Mouse (Mus musculus): ENCODE results near the gene Trim63.

Gene Trim63

DNA sequence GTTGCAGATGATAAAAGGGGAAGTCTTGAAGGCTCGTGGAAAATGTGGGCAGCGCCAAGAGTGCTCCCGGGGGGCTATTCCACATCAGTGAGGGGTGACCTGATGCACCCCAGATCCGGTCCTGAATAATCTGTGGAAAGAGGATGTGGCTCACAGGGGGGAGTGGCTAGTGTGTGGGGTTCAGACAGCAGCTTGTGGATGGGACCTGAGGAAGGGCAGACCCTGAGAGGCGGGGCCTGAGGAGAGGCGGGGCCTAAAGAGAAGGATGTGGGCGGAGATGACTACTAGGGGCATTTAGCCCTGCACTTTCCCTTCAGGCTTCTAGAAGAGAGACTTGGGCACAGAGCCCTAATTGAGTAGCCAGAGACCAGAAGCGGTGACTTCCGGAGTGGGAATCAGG, 47.7 kb downstream of the Trim63 start:
- peak; percentile 53 for DNase-seq (ENCODE audit: low read depth, low spot score)

DNA sequence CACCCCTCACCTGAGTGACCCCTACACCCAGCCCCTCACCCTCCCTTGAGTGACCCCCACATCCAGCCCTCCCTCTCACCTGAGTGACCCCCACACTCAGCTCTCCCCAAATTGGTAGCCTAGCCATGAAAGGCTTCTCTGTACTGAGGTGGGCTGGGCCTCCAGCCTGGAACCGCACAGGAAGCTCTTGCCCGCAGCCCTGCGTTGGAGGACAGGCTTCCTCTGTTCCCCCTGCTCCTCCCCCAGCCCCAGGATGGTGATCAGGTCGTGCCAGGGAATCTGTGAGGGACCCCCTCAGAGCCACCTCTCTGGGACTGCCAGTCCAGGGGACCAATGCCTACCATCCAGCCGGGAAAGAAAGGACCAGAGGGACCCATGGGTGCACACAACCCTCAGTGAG, 50.4 kb downstream of the Trim63 start:
- no peak for DNase-seq (ENCODE audit: low read depth, low spot score)

DNA sequence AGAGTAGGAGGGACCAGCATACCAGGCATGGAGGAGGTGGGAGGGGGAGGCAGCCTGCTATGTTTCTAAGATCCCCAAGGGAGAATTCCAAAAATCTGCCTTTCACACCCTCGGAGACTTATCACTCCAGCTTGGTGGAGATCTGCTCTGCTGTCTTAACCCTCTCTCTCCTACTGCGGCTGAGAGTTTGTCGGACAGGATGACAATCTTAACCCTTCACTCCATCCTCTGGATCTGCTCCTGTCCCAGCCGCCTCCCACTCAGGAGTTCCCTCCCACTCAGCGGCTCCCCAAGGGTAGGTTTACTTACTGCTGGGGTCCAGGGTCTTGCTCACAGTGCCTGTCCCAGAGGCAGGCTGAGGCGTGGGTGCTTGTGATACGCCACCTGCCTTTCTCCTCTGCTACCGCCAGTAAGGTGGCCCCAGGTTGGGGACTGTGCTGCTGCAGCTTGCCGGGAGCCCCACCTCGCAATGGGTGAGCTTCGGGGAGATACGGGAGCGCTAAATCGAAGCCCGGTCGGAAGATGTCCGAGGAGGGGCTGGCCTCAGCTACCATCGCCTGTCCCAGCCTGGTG, 55.8 kb downstream of the Trim63 start:
- no peak for DNase-seq (ENCODE audit: low read depth, low spot score)

- DNase-seq (ENCODE audit: low read depth, low spot score), result no peak
These were observed 56.5 kb downstream of the Trim63 start for GRCm38 (mm10) chr4:134371316-134371855.

- DNase-seq (ENCODE audit: low read depth, low spot score), result peak; percentile 81
These were observed 57.4 kb downstream of the Trim63 start for GRCm38 (mm10) chr4:134372294-134372747.

GRCm38 (mm10) chr4:134373295-134373694, 58.4 kb downstream of the Trim63 start:
- DNase-seq (ENCODE audit: low read depth, low spot score), result no peak

DNA sequence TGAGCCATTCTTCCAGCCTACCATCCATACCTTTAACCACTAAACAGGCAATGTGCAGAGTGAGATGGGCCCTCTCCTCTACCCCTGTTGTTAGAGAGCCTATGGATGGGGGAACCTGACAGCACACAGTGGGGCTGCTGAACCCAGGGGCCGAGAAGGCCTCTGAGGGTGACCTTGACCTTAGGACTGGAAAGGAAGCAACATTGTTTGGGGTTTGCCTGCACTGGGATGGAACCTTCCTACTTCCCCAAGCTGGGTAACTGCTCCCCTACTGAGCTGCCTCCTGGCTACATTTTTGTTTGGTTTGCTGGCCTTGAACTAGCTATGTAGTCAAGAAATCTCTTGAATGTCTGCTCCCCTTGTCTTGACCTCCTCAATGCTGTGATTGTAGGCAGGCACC, 59.4 kb downstream of the Trim63 start:
- no peak for DNase-seq (ENCODE audit: low read depth, low spot score)

DNA sequence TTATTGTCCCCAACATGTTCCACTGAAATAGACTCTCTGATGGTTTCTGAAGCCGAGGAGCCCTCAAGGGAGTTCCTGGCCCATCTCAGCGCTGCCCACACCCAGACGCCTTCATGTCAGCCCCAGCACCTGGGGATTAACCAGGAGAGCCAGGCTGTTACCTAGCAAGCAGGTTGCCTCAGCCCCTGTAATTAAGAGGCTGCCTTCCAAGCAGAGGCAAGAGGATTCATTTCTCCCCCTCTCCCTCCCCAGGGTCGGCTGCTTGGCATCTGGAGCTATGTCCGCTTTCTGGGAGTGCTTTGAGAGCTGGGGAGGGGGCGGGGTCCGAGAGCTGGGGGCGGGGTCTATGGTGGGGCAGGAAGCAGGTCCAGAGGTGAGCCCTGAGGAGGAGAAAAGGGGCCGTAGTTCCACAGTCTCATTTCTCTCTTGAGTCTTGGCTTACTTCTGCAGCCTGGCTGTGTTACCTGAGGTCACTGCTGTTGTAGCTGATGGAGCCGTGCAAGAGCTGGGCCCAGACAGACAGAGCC, 63.2 kb downstream of the Trim63 start:
- peak; percentile 62 for DNase-seq (ENCODE audit: low read depth, low spot score)

All from ZHBTc4 (cell line).